Mouse (Mus musculus) forebrain, embryonic 13.5 days (tissue): ENCODE measurements around the gene Hipk1. TPM values are rescaled to one million over a fixed set of nuclear protein-coding genes. Genes with fewer than 3 reads are reported as not detected.

ENCODE experiments used
- ATAC-seq: fragments of 200-750 bp; cut with Nextera tagmentation; 2 replicates; pipeline ENCODE4 v1.8.0; 2017
- H3K27ac ChIP-seq: fragments of 300-500 bp; sonication (generic); 2 replicates; pipeline ENCODE4 v1.5.1; 2015; ENCODE audit warnings: inconsistent platforms, mild to moderate bottlenecking, moderate library complexity
- H3K27me3 ChIP-seq: fragments of 300-500 bp; sonication (generic); 2 replicates; pipeline ENCODE4 v1.6.1; 2015; ENCODE audit warnings: mild to moderate bottlenecking, inconsistent platforms
- H3K36me3 ChIP-seq: fragments of 300-500 bp; sonication (generic); 2 replicates; pipeline ENCODE4 v1.6.1; 2015; ENCODE audit warnings: mild to moderate bottlenecking, inconsistent platforms; ENCODE audit not compliant: poor library complexity, severe bottlenecking
- H3K4me1 ChIP-seq: fragments of 300-500 bp; sonication (generic); 2 replicates; pipeline ENCODE4 v1.6.1; 2015; ENCODE audit warnings: inconsistent platforms
- H3K4me2 ChIP-seq: fragments of 300-500 bp; sonication (generic); 2 replicates; pipeline ENCODE4 v1.6.1; 2015; ENCODE audit warnings: inconsistent platforms, mild to moderate bottlenecking, moderate library complexity
- H3K4me3 ChIP-seq: fragments of 300-500 bp; sonication (generic); 2 replicates; pipeline ENCODE4 v1.5.1; 2015; ENCODE audit warnings: mild to moderate bottlenecking, inconsistent platforms
- H3K9ac ChIP-seq: fragments of 300-500 bp; sonication (generic); 2 replicates; pipeline ENCODE4 v1.6.1; 2015; ENCODE audit warnings: mild to moderate bottlenecking, inconsistent platforms
- H3K9me3 ChIP-seq: fragments of 300-500 bp; sonication (generic); replicated peaks from 2 replicates; pipeline ENCODE4 v1.6.1; 2016; ENCODE audit warnings: inconsistent platforms
- WGBS: fragments of 180-500 bp; shearing (Covaris S2); methylation state at CpG from one replicate; pipeline ENCODE4 v1.1.7; 2015; 5-methylcytosine and 5-hydroxymethylcytosine counted together
- polyA plus RNA-seq: library from polyadenylated mRNA; unstranded; fragments of >200 nt; fragmentation: Nextera tagmentation; extraction: Ambion mirVana; gene quantifications from 2 replicates; pipeline ENCODE4 v1.2.1, GENCODE M21; 2015

The Hipk1 gene
- polyA plus RNA-seq, 1 experiment from 2014 or later, result 13.0 TPM

DNA sequence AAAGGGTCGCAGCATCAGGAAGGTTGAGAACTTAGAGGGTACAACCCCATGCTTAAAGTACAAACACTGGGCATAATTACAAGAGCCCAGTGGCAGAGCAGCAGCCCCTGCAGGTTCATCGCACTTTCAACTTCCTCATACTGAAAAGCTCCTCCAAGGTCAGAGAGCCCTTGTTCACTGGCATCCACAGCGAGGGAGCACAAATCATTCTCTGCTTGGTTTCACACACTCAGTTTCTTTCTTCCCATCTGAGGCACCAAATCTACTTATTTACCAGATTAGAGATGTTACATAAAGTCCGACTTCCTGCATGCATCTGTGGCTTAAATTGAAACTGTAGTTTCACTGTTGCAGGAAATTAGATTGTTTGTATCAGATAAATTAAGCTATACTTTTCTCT is 18.5 kb downstream of the Hipk1 start:
- WGBS, result 82% methylated on average over 4 of the region's 4 CpGs
- ATAC-seq, result no peak

DNA sequence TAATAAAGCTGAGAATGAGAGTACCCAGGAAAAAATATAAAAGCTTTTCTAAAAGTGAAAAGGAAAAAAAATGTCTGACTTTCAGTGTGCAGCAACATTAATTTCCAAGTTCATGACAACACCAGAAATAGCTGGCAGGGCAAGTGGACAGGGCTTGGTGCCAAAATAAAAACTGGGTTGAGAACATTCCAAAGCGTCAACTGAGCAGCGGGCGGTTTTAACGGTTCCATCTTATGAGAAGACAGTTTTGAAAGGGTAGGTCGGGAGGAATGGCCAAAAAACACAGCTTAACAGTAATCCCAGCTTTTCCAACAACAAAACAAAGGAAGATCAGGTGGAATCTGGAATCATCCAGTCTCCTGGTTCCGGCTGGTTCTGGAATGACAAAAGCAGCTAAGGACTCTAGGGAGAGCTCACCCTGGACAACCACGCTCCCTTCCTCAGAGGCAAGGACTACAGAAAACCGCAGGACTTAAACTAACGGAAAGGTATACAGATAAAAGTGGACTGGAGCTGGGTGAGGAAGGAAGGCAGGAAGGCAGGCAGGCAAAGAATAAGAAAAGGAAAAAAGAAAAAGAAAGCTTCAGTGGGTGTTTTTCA is 19.7 kb downstream of the Hipk1 start:
- 71% methylated on average over 9 of the region's 9 CpGs for WGBS

More for the DNA sequence above, 18.5 kb downstream of the Hipk1 start:
- H3K4me1 ChIP-seq, result no peaks in the 10 kb centered on the region; the same call in 1 of the 2 replicates
- H3K4me3 ChIP-seq, result no peak overlapping the region
- H3K4me2 ChIP-seq, result no peak overlapping the region
- H3K36me3 ChIP-seq, result peaks cover 28% of the 10 kb centered on the region
- H3K9ac ChIP-seq, result no peak overlapping the region
- H3K9me3 ChIP-seq, result no peaks in the 10 kb centered on the region
- H3K27me3 ChIP-seq, result no peaks in the 10 kb centered on the region
- H3K27ac ChIP-seq, result no peak overlapping the region; the same call in 1 of the 2 replicates

DNA sequence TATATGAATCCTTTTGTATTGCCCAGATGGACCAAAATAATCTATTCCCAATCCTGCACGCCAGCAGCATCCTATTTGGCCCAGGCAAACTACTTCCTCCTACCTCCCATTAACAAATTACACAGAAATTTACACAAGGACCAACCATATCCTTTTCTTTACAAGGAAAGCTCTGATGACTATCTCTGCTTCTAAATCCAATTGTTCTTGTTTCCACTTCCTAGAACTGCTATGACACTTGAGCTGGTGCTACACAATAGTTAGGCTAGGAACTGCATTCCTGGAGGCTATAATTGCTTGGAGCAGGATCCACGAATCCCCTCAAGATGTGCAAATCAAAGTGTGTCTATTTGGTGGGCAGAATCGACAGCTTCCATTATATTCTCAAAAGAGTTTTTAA is 24.6 kb downstream of the Hipk1 start:
- no peak overlapping the region for H3K4me3 ChIP-seq
- ATAC-seq, result no peak
- no peak overlapping the region for H3K27ac ChIP-seq
- no peak overlapping the region for H3K9ac ChIP-seq
- no peaks in the 10 kb centered on the region for H3K9me3 ChIP-seq
- no peak overlapping the region for H3K4me2 ChIP-seq
- H3K27me3 ChIP-seq, result no peaks in the 10 kb centered on the region
- WGBS, result 72% methylated on average over 3 of the region's 3 CpGs
- H3K4me1 ChIP-seq, result no peaks in the 10 kb centered on the region
- peaks cover 33% of the 10 kb centered on the region for H3K36me3 ChIP-seq

More for the DNA sequence above, 19.7 kb downstream of the Hipk1 start:
- peaks cover 16% of the 10 kb centered on the region for H3K36me3 ChIP-seq
- no peak overlapping the region for H3K27ac ChIP-seq
- H3K27me3 ChIP-seq, result no peaks in the 10 kb centered on the region
- H3K4me3 ChIP-seq, result no peak overlapping the region
- no peak for ATAC-seq
- no peaks in the 10 kb centered on the region for H3K9me3 ChIP-seq
- no peaks in the 10 kb centered on the region for H3K4me1 ChIP-seq
- H3K4me2 ChIP-seq, result no peak overlapping the region
- no peak overlapping the region for H3K9ac ChIP-seq

DNA sequence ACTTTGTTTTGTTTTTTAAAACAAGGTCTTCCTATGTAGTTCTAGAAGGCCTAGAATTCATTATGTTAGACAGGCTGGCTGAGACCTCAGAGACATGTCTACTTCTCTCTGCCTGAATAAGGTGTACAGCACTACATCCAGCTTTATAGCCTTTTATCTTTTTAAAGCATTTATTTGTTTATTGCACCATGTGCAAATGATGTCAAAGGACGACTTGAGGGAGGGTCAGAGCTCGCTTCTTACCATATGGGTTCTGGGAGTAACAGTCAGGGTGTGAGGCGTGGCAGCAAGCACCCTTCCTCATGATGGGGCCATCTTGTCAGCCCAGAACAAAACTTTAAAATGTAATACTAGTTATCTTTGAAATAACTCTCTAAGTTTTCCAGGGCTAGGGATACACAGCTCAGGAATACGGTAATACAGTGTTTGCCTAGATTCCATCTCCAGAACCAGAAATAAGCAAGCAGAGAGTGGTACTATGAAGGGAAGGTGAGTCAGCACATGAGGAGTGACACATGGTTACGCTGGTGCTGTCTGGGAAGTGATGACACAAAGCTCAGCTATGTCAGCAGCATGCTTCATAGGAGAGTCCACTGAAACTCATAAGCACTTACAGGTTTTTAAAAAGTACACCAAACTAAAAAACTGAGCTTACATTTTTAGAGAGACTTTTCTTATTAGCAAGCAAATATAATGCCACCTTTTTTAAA is 31.9 kb downstream of the Hipk1 start:
- no peaks in the 10 kb centered on the region for H3K27me3 ChIP-seq
- H3K9me3 ChIP-seq, result no peaks in the 10 kb centered on the region
- peaks cover 79% of the 10 kb centered on the region for H3K36me3 ChIP-seq
- H3K4me3 ChIP-seq, result no peak overlapping the region
- no peak for ATAC-seq
- 88% methylated on average over 5 of the region's 5 CpGs for WGBS
- no peak overlapping the region for H3K9ac ChIP-seq
- H3K4me1 ChIP-seq, result no peaks in the 10 kb centered on the region
- no peak overlapping the region for H3K4me2 ChIP-seq
- H3K27ac ChIP-seq, result no peak overlapping the region

DNA sequence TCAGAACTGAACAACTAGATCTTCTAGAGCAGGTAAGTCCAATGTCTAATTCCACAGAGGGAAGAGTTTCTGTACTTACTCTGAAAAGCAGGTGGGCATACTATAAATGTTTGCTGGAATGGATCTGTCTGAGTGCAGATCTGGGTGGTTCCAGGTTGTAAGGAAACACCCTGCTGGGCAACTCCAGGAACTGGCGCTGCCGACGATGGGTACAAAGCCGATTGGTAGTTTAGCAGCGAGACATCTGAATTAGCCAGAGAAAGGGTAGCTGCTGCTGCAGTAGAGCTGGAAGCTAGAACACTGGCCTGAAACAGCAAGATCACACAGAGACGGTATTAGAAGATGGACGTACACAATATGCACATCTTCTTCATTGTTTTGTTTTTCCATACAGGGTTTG is 32.9 kb downstream of the Hipk1 start:
- WGBS, result 84% methylated on average over 7 of the region's 7 CpGs
- Histone ChIP-seq H3K9ac (no peak overlapping the region), H3K4me3 (no peak overlapping the region), H3K4me2 (no peak overlapping the region), H3K9me3 (no peaks in the 10 kb centered on the region), H3K4me1 (no peaks in the 10 kb centered on the region), H3K27ac (no peak overlapping the region), H3K36me3 (peaks cover 79% of the 10 kb centered on the region), H3K27me3 (no peaks in the 10 kb centered on the region)
- ATAC-seq, result no peak

DNA sequence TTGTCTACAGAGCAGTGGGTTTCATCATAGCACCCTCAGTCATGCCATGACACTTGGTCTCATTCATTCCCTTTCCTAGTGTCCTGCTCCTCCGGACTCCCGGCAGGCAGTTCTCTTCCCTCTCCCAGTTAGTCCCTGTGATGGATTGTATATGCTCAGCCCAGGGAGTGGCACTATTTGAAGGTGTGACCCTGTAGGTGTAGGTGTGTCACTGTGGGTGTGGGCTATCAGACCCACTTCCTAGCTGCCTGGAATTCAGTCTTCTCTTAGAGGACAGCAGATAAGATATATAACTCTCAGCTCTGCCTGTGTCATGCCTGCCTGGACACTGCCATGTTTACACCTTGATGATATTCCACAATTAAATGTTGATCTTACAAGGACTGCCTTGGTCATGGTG is 34.4 kb downstream of the Hipk1 start:
- ATAC-seq, result no peak
- WGBS, result 91% methylated on average over 2 of the region's 2 CpGs
- no peak overlapping the region for H3K4me3 ChIP-seq

DNA sequence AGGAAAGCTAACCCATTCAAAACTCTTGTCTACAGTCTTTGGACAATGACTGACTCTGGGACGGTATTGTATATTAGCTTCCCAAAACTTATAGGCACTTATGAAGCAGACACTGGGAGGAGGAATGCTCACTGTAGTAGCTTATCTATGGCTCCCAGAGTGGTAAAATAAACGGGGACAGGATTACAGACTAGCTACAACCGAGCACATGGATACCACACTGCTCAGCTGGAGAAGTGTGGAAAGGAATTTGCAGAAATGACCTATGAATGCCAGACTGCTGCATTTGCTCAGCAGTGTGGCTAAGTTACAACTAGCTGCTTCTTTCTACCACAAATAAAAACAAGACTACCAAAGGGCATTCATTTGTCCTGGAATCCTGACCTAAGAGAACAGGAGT is 36.0 kb downstream of the Hipk1 start:
- no peaks in the 10 kb centered on the region for H3K27me3 ChIP-seq
- H3K9ac ChIP-seq, result no peak overlapping the region
- WGBS, result 81% methylated on average over 3 of the region's 3 CpGs
- no peak overlapping the region for H3K4me3 ChIP-seq
- H3K9me3 ChIP-seq, result no peaks in the 10 kb centered on the region
- H3K36me3 ChIP-seq, result peaks cover 77% of the 10 kb centered on the region
- H3K27ac ChIP-seq, result no peak overlapping the region
- no peak overlapping the region for H3K4me2 ChIP-seq
- H3K4me1 ChIP-seq, result no peaks in the 10 kb centered on the region
- ATAC-seq, result no peak

More for the DNA sequence above, 34.4 kb downstream of the Hipk1 start:
- Histone ChIP-seq H3K27me3 (no peaks in the 10 kb centered on the region), H3K36me3 (peaks cover 77% of the 10 kb centered on the region), H3K4me1 (no peaks in the 10 kb centered on the region), H3K9ac (no peak overlapping the region), H3K9me3 (no peaks in the 10 kb centered on the region), H3K4me2 (no peak overlapping the region), H3K27ac (no peak overlapping the region)

DNA sequence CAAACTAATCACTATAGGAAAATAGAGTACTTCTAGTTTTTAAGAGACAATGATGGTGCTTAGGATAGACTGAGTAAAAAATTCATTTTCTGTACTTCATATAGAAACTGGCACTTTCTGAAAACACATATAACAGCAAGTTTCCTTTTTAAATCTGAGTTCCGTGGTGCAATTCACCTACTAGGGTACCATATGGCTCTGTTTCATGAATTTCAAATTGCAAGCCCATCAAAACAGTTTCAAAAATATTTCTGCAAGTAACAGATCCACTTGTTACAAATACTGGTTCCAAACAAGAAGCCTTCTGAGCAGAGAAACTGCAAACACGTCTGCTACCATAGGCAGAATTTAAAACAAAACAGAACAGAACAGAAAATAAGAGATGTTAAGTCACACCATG is 39.8 kb downstream of the Hipk1 start:
- 80% methylated on average over 2 of the region's 2 CpGs for WGBS
- no peaks in the 10 kb centered on the region for H3K27me3 ChIP-seq
- no peak overlapping the region for H3K27ac ChIP-seq
- no peak for ATAC-seq
- no peak overlapping the region for H3K9ac ChIP-seq
- H3K9me3 ChIP-seq, result no peaks in the 10 kb centered on the region
- H3K36me3 ChIP-seq, result peaks cover 80% of the 10 kb centered on the region
- no peak overlapping the region for H3K4me3 ChIP-seq
- no peak overlapping the region for H3K4me2 ChIP-seq
- H3K4me1 ChIP-seq, result no peaks in the 10 kb centered on the region

DNA sequence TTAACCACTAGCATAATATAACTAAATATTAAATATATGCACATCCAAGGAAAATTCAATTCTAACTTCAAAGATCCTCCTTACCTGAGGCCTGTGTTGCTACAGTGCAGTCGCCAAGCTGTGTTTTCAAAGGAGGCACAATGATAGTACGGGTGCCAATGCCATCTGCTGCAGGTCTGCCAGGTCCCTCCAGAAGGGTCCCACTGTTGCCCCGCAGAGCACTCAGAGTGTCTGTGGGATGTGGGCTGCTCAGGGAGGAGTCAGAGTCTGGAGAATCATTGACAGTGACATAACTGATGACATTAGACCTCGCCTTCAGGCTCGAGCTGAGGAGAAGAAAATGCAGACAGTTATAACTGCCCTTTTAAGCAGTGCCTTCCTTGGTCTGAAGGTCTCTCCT is 44.7 kb downstream of the Hipk1 start:
- 92% methylated on average over 5 of the region's 5 CpGs for WGBS
- no peak overlapping the region for H3K9ac ChIP-seq
- no peak overlapping the region for H3K4me3 ChIP-seq
- H3K4me2 ChIP-seq, result no peak overlapping the region
- H3K27me3 ChIP-seq, result no peaks in the 10 kb centered on the region
- no peak for ATAC-seq
- no peaks in the 10 kb centered on the region for H3K4me1 ChIP-seq
- peaks cover 85% of the 10 kb centered on the region for H3K36me3 ChIP-seq
- H3K9me3 ChIP-seq, result no peaks in the 10 kb centered on the region
- H3K27ac ChIP-seq, result no peak overlapping the region

DNA sequence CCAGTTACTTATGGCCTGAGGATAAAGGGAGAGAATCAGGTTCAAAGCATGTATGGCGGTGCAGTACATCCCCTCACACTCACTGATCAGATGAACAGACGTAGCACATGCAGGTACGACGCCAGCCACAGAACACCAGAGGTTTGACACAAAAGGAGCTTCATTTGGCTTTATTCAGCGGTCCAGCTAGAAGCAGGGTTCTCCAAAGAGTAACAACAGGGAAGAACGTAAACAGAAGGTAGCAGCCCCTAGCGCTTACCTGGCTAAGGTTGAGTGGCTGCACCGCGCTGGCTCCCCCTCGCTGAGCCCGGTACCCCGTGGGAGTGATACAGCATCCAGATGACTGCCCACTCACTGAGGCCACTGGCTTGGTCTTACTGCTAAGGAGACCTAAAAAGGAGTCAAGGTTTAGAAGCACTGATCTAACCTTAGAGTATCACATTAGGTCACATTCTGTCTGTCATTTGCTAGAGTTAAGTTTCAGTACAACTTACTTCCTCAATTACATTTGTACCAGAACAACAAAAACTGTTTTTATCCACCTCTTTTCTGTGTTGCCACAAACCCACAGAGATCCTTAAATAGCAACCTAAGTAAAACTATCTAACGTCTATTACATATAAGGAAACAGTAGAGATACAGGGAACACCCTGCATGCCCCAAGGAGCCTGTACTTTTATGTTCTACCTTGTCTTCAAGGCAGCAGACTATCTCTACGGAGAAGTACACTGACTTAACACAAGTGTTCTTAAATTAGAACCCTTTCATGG is 46.2 kb downstream of the Hipk1 start:
- Histone ChIP-seq H3K9ac (no peak overlapping the region), H3K27me3 (no peaks in the 10 kb centered on the region), H3K4me3 (no peak overlapping the region), H3K27ac (no peak overlapping the region), H3K9me3 (no peaks in the 10 kb centered on the region), H3K4me1 (no peaks in the 10 kb centered on the region), H3K36me3 (peaks cover 74% of the 10 kb centered on the region), H3K4me2 (no peak overlapping the region)
- no peak for ATAC-seq
- WGBS, result 90% methylated on average over 14 of the region's 14 CpGs

DNA sequence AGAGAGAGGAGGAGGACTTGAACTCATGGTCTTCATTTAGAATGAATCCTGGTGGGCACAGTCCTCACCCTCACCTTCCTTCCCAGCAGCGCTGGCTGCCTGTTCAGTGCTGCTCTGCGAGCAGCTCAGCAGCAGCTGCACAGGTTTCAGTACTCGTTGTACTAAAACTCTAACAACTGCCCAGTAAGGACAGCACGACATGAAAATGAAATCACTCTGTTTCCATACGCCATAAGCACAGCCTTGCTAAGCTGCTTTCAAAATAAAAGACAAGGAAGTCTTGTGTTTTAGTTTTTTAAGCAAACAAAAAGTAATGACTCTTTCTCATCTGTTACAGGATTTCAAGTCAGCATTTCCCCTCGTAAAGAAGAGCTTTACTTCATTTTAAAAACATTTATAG is 48.2 kb downstream of the Hipk1 start:
- Histone ChIP-seq H3K27ac (no peak overlapping the region), H3K9me3 (no peaks in the 10 kb centered on the region), H3K4me1 (no peaks in the 10 kb centered on the region), H3K36me3 (peaks cover 55% of the 10 kb centered on the region), H3K27me3 (no peaks in the 10 kb centered on the region), H3K4me3 (no peak overlapping the region), H3K4me2 (no peak overlapping the region), H3K9ac (no peak overlapping the region)
- WGBS, result 90% methylated on average over 6 of the region's 6 CpGs
- ATAC-seq, result no peak

DNA sequence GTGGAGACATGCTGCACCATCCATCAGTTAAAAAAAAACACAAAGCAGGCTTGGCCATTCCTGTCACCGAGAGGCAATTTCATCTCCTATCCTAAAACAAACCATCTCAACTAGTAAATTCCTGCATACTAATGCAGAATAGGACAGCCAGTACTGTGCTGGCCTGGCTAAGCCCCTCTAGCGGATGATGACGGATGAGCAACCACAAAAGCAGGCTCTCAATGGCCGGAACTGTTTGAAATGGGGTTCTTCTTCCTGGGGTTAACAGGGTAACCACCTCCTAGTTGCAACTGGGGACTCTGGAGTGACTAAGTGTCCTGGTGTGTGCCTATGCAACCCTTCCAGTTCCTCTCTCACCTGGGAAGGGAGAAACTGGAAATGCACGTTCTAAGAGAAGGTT is 51.0 kb downstream of the Hipk1 start:
- Histone ChIP-seq H3K27ac (no peak overlapping the region), H3K36me3 (peaks cover 34% of the 10 kb centered on the region), H3K4me1 (peaks cover 28% of the 10 kb centered on the region), H3K9ac (no peak overlapping the region), H3K4me2 (no peak overlapping the region), H3K27me3 (0 out of 2 replicates have a peak, but pooled peaks cover 4% of the 10 kb centered on the region), H3K9me3 (no peaks in the 10 kb centered on the region), H3K4me3 (no peak overlapping the region)
- WGBS, result 29% methylated on average over 5 of the region's 5 CpGs
- ATAC-seq, result no peak
